Mouse (Mus musculus): ENCODE measurements around the gene Wfdc17. TPM values are rescaled to one million over a fixed set of nuclear protein-coding genes. Genes with fewer than 3 reads are reported as not detected.
A peak's percentile ranks its signal among the peaks of the same experiment; 100 is the strongest.

Gene Wfdc17
- polyA plus RNA-seq, 1 experiment from 2014 or later = not detected

GRCm38 (mm10) chr11:83746152-83746551, 42.4 kb downstream of the Wfdc17 start:
- Histone ChIP-seq H3K9ac (ENCODE audit: low read length) (no peak overlapping the region), H3K4me3 (ENCODE audit: low read depth, low read length) (no peak overlapping the region), H3K4me1 (ENCODE audit: control insufficient read depth, insufficient read depth, low read length) (no peaks in the 10 kb centered on the region), H3K9me3 (ENCODE audit: control insufficient read depth, low read length) (no peaks in the 10 kb centered on the region), H3K4me2 (ENCODE audit: low read depth) (no peak overlapping the region), H3K36me3 (ENCODE audit: control insufficient read depth, insufficient read depth, low read length) (no peaks in the 10 kb centered on the region), H3K27me3 (ENCODE audit: control insufficient read depth, insufficient read depth, low read length) (no peaks in the 10 kb centered on the region), H3K27ac (ENCODE audit: low read depth, low read length) (no peak overlapping the region)
- WGBS = 52% methylated on average over 4 of the region's 4 CpGs
- ATAC-seq (ENCODE audit: insufficient read depth, low FRiP score, low TSS enrichment) = no peak
- no peak for DNase-seq (ENCODE audit: low spot score)

GRCm38 (mm10) chr11:83746681-83747080, 42.9 kb downstream of the Wfdc17 start, which contains the start of gene Wfdc21:
TSS of gene Wfdc21 (plus strand) at chr11:83746940.
- H3K4me2 ChIP-seq (ENCODE audit: low read depth) = no peak within 1 kb of the TSS
- no peak for ATAC-seq (ENCODE audit: insufficient read depth, low FRiP score, low TSS enrichment)
- no peaks in the 10 kb centered on the region for H3K36me3 ChIP-seq (ENCODE audit: control insufficient read depth, insufficient read depth, low read length)
- H3K27me3 ChIP-seq (ENCODE audit: control insufficient read depth, insufficient read depth, low read length) = no peaks in the 10 kb centered on the region
- no peak within 1 kb of the TSS for H3K9ac ChIP-seq (ENCODE audit: low read length)
- H3K4me3 ChIP-seq (ENCODE audit: low read depth, low read length) = no peak within 1 kb of the TSS
- no peak within 1 kb of the TSS for H3K27ac ChIP-seq (ENCODE audit: low read depth, low read length)
- 77% methylated on average over 5 of the region's 5 CpGs for WGBS
- H3K4me1 ChIP-seq (ENCODE audit: control insufficient read depth, insufficient read depth, low read length) = no peaks in the 10 kb centered on the region
- no peaks in the 10 kb centered on the region for H3K9me3 ChIP-seq (ENCODE audit: control insufficient read depth, low read length)
- DNase-seq (ENCODE audit: low spot score) = no peak

GRCm38 (mm10) chr11:83747376-83748265, 43.8 kb downstream of the Wfdc17 start:
- 79% methylated on average over 6 of the region's 6 CpGs for WGBS
- Histone ChIP-seq H3K9ac (ENCODE audit: low read length) (no peak overlapping the region), H3K4me1 (ENCODE audit: control insufficient read depth, insufficient read depth, low read length) (no peaks in the 10 kb centered on the region), H3K4me3 (ENCODE audit: low read depth, low read length) (no peak overlapping the region), H3K36me3 (ENCODE audit: control insufficient read depth, insufficient read depth, low read length) (no peaks in the 10 kb centered on the region), H3K27ac (ENCODE audit: low read depth, low read length) (no peak overlapping the region), H3K27me3 (ENCODE audit: control insufficient read depth, insufficient read depth, low read length) (no peaks in the 10 kb centered on the region), H3K9me3 (ENCODE audit: control insufficient read depth, low read length) (no peaks in the 10 kb centered on the region), H3K4me2 (ENCODE audit: low read depth) (no peak overlapping the region)
- ATAC-seq (ENCODE audit: insufficient read depth, low FRiP score, low TSS enrichment) = no peak
- no peak for DNase-seq (ENCODE audit: low spot score)

GRCm38 (mm10) chr11:83753581-83754181, 49.9 kb downstream of the Wfdc17 start, which contains the start of gene Heatr6:
TSS of gene Heatr6 (plus strand) at chr11:83753696.
- ATAC-seq (ENCODE audit: insufficient read depth, low FRiP score, low TSS enrichment) = peak; percentile 92
- H3K4me1 ChIP-seq (ENCODE audit: control insufficient read depth, insufficient read depth, low read length) = peaks cover 8% of the 10 kb centered on the region
- peak within 1 kb of the TSS; percentile 73 for H3K4me3 ChIP-seq (ENCODE audit: low read depth, low read length)
- peak within 1 kb of the TSS; percentile 90 for H3K9ac ChIP-seq (ENCODE audit: low read length)
- peak within 1 kb of the TSS; percentile 63; the same call in 1 of the 2 replicates for H3K27ac ChIP-seq (ENCODE audit: low read depth, low read length)
- under 1% methylated on average over 47 of the region's 47 CpGs for WGBS
- peaks cover 4% of the 10 kb centered on the region for H3K36me3 ChIP-seq (ENCODE audit: control insufficient read depth, insufficient read depth, low read length)
- DNase-seq (ENCODE audit: low spot score) = peak; percentile 92
- H3K9me3 ChIP-seq (ENCODE audit: control insufficient read depth, low read length) = no peaks in the 10 kb centered on the region
- no peaks in the 10 kb centered on the region for H3K27me3 ChIP-seq (ENCODE audit: control insufficient read depth, insufficient read depth, low read length)
- peak within 1 kb of the TSS; percentile 58 for H3K4me2 ChIP-seq (ENCODE audit: low read depth)

- DNase-seq (ENCODE audit: low spot score) (no peak), ATAC-seq (ENCODE audit: insufficient read depth, low FRiP score, low TSS enrichment) (no peak)
- Histone ChIP-seq H3K4me3 (ENCODE audit: low read depth, low read length) (peak overlapping the region; percentile 73), H3K4me1 (ENCODE audit: control insufficient read depth, insufficient read depth, low read length) (peaks cover 8% of the 10 kb centered on the region), H3K27me3 (ENCODE audit: control insufficient read depth, insufficient read depth, low read length) (no peaks in the 10 kb centered on the region), H3K36me3 (ENCODE audit: control insufficient read depth, insufficient read depth, low read length) (peaks cover 7% of the 10 kb centered on the region), H3K27ac (ENCODE audit: low read depth, low read length) (no peak overlapping the region), H3K4me2 (ENCODE audit: low read depth) (peak overlapping the region; percentile 58), H3K9ac (ENCODE audit: low read length) (peak overlapping the region; percentile 90), H3K9me3 (ENCODE audit: control insufficient read depth, low read length) (no peaks in the 10 kb centered on the region)
- WGBS = 9% methylated on average over 8 of the region's 8 CpGs
Measured at GRCm38 (mm10) chr11:83754227-83754626, 50.4 kb downstream of the Wfdc17 start.

Other genes starting within 250 kb of the Wfdc17 start
- gene Mmp28, start 240.9 kb upstream of the Wfdc17 start, polyA plus RNA-seq (2014; fragmentation: Nextera tagmentation; extraction: Ambion mirVana) = 3.1 and 3.2 TPM in 2 replicates
- 9.1 TPM in 2 replicates for gene Taf15, start 230.9 kb upstream of the Wfdc17 start, polyA plus RNA-seq (2014; fragmentation: Nextera tagmentation; extraction: Ambion mirVana)
- gene Heatr9, start 181.8 kb upstream of the Wfdc17 start, polyA plus RNA-seq (2014; fragmentation: Nextera tagmentation; extraction: Ambion mirVana) = not detected in 2 replicates
- gene Ccl5, start 173.5 kb upstream of the Wfdc17 start, polyA plus RNA-seq (2014; fragmentation: Nextera tagmentation; extraction: Ambion mirVana) = not detected in 2 replicates
- 0.88 and 3.2 TPM in 2 replicates for gene Ccl9, start 125.4 kb upstream of the Wfdc17 start, polyA plus RNA-seq (2014; fragmentation: Nextera tagmentation; extraction: Ambion mirVana)
- gene Ccl6, start 110.9 kb upstream of the Wfdc17 start, polyA plus RNA-seq (2014; fragmentation: Nextera tagmentation; extraction: Ambion mirVana) = 1.3 and 2.5 TPM in 2 replicates
- not detected in 2 replicates for gene Rpl9-ps1, start 58.4 kb upstream of the Wfdc17 start, polyA plus RNA-seq (2014; fragmentation: Nextera tagmentation; extraction: Ambion mirVana)
- gene Ccl3, start 54.6 kb upstream of the Wfdc17 start, polyA plus RNA-seq (2014; fragmentation: Nextera tagmentation; extraction: Ambion mirVana) = 0.95 and 1.0 TPM in 2 replicates
- gene Ccl4, start 41.4 kb upstream of the Wfdc17 start, polyA plus RNA-seq (2014; fragmentation: Nextera tagmentation; extraction: Ambion mirVana) = 0.37 and 1.1 TPM in 2 replicates
- gene Wfdc18, start 5.0 kb downstream of the Wfdc17 start, polyA plus RNA-seq (2014; fragmentation: Nextera tagmentation; extraction: Ambion mirVana) = not detected in 2 replicates
- not detected in 2 replicates for gene Wfdc21, start 42.9 kb downstream of the Wfdc17 start, polyA plus RNA-seq (2014; fragmentation: Nextera tagmentation; extraction: Ambion mirVana)
- 29.7 and 30.9 TPM in 2 replicates for gene Heatr6, start 49.7 kb downstream of the Wfdc17 start, polyA plus RNA-seq (2014; fragmentation: Nextera tagmentation; extraction: Ambion mirVana)
- 0.09 and 0.28 TPM in 2 replicates for gene Hnf1b, start 146.1 kb downstream of the Wfdc17 start, polyA plus RNA-seq (2014; fragmentation: Nextera tagmentation; extraction: Ambion mirVana)
- gene Ddx52, start 238.1 kb downstream of the Wfdc17 start, polyA plus RNA-seq (2014; fragmentation: Nextera tagmentation; extraction: Ambion mirVana) = 45.6 and 48.3 TPM in 2 replicates

Data from neural tube, embryonic 11.5 days (tissue).